Mouse (Mus musculus) heart, embryonic 11.5 days (tissue): Measurements from ENCODE around the gene Zmat3. TPM values are rescaled to one million over a fixed set of nuclear protein-coding genes. Genes with fewer than 3 reads are reported as not detected.

Experiments used
- ATAC-seq: fragments of 200-750 bp; cut with Nextera tagmentation; replicated peaks from 2 replicates; pipeline ENCODE4 v1.8.0; 2017; ENCODE audit warnings: moderate library complexity; ENCODE audit not compliant: insufficient number of reproducible peaks, low FRiP score, low TSS enrichment
- H3K27ac ChIP-seq: fragments of 300-500 bp; sonication (generic); 2 replicates; pipeline ENCODE4 v1.5.1; 2014; ENCODE audit warnings: mild to moderate bottlenecking, low read depth, low read length
- H3K27me3 ChIP-seq: fragments of 300-500 bp; sonication (generic); 2 replicates; pipeline ENCODE4 v1.6.1; 2014; ENCODE audit warnings: mild to moderate bottlenecking, low read length, mixed read lengths; ENCODE audit not compliant: control insufficient read depth, insufficient read depth
- H3K36me3 ChIP-seq: fragments of 300-500 bp; sonication (generic); 2 replicates; pipeline ENCODE4 v1.6.1; 2014; ENCODE audit warnings: mild to moderate bottlenecking, low read length, moderate library complexity, mixed read lengths; ENCODE audit not compliant: control insufficient read depth, insufficient read depth
- H3K4me1 ChIP-seq: fragments of 300-500 bp; sonication (generic); 2 replicates; pipeline ENCODE4 v1.6.1; 2014; ENCODE audit warnings: low read length; ENCODE audit not compliant: control insufficient read depth, insufficient read depth
- H3K4me2 ChIP-seq: fragments of 300-500 bp; sonication (generic); 2 replicates; pipeline ENCODE4 v1.6.1; 2014; ENCODE audit warnings: mild to moderate bottlenecking, moderate library complexity
- H3K4me3 ChIP-seq: fragments of 300-500 bp; sonication (generic); 2 replicates; pipeline ENCODE4 v1.5.1; 2014; ENCODE audit warnings: low read depth, low read length
- H3K9ac ChIP-seq: fragments of 300-500 bp; sonication (generic); 2 replicates; pipeline ENCODE4 v1.6.1; 2014; ENCODE audit warnings: mild to moderate bottlenecking, low read depth, low read length, moderate library complexity
- H3K9me3 ChIP-seq: fragments of 300-500 bp; sonication (generic); replicated peaks from 2 replicates; pipeline ENCODE4 v1.6.1; 2016; ENCODE audit warnings: low read length; ENCODE audit not compliant: control insufficient read depth
- WGBS: fragments of 180-500 bp; shearing (Covaris S2); extraction: QIAGEN DNeasy Blood & Tissue Kit; methylation state at CpG from one replicate; pipeline ENCODE4 v1.1.7; 2014; ENCODE audit not compliant: insufficient replicate concordance; 5-methylcytosine and 5-hydroxymethylcytosine counted together
- polyA plus RNA-seq: library from polyadenylated mRNA; unstranded; fragments of >200 nt; fragmentation: Nextera tagmentation; extraction: Ambion mirVana; gene quantifications from 2 replicates; pipeline ENCODE4 v1.2.1, GENCODE M21; 2014

Gene Zmat3
- polyA plus RNA-seq, 1 experiment from 2014 or later = 5.3 TPM

GRCm38 (mm10) chr3:32392841-32393240 is 27.0 kb upstream of the Zmat3 start:
- H3K36me3 ChIP-seq = no peaks in the 10 kb centered on the region
- no peaks in the 10 kb centered on the region for H3K27me3 ChIP-seq
- H3K4me2 ChIP-seq = no peak overlapping the region
- ATAC-seq = no peak
- no peak overlapping the region for H3K4me3 ChIP-seq
- no peaks in the 10 kb centered on the region for H3K4me1 ChIP-seq
- WGBS = 79% methylated on average over 4 of the region's 4 CpGs
- H3K27ac ChIP-seq = no peak overlapping the region
- no peak overlapping the region for H3K9ac ChIP-seq
- H3K9me3 ChIP-seq = no peaks in the 10 kb centered on the region

DNA sequence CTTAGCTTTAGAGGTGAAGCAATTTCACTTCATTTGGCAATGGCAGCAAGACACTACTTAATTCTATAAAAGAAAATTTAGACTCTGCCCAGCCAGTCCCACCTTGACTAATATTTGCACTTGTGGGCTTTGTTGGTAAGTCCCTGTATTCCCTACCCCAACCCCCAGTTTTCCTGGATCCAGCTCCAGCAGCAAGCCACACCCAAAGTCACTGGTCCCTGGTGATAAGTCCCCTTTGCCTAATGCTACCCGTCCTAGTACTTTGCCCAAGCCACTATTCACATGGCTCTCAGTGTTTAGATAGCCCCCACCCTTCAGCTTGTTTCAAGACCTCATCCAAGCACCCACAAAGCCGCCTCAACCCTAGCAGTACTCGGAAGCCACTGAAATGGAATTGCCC is 15.7 kb upstream of the Zmat3 start:
- no peak overlapping the region for H3K4me3 ChIP-seq
- no peak overlapping the region for H3K4me2 ChIP-seq
- no peaks in the 10 kb centered on the region for H3K36me3 ChIP-seq
- ATAC-seq = no peak
- H3K9ac ChIP-seq = no peak overlapping the region
- WGBS = 49% methylated on average over 3 of the region's 3 CpGs
- H3K9me3 ChIP-seq = no peaks in the 10 kb centered on the region
- no peaks in the 10 kb centered on the region for H3K27me3 ChIP-seq
- no peak overlapping the region for H3K27ac ChIP-seq
- H3K4me1 ChIP-seq = no peaks in the 10 kb centered on the region

GRCm38 (mm10) chr3:32379891-32380290 is 14.1 kb upstream of the Zmat3 start:
- WGBS = 32% methylated on average over 2 of the region's 2 CpGs
- Histone ChIP-seq H3K4me2 (no peak overlapping the region), H3K27ac (no peak overlapping the region), H3K4me3 (no peak overlapping the region), H3K4me1 (no peaks in the 10 kb centered on the region), H3K9me3 (no peaks in the 10 kb centered on the region), H3K9ac (no peak overlapping the region), H3K36me3 (no peaks in the 10 kb centered on the region), H3K27me3 (no peaks in the 10 kb centered on the region)
- no peak for ATAC-seq

DNA sequence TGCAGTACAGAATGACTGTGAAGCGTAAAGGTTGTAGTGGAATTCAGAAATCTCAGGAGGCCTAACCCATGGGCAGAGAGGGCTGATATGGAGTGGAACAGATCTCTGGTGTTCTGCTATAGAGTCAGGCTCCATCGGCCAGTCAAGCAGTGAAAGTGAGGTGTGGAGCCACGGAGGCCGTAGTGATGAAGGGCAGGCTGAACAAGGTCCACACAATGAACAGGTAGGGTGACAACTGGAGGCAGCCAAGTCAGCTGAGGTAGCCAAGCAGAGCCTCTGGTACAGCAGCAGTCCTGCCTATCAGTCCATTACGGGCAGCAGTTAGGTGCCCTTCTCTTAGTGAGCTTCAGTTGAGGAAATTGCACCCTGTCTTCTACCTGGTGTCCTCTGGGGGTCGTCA is 7.4 kb upstream of the Zmat3 start:
- no peak for ATAC-seq
- Histone ChIP-seq H3K4me1 (no peaks in the 10 kb centered on the region), H3K9me3 (no peaks in the 10 kb centered on the region), H3K4me2 (no peak overlapping the region), H3K36me3 (no peaks in the 10 kb centered on the region), H3K4me3 (no peak overlapping the region), H3K27ac (no peak overlapping the region), H3K27me3 (no peaks in the 10 kb centered on the region), H3K9ac (no peak overlapping the region)
- WGBS = 77% methylated on average over 6 of the region's 6 CpGs

DNA sequence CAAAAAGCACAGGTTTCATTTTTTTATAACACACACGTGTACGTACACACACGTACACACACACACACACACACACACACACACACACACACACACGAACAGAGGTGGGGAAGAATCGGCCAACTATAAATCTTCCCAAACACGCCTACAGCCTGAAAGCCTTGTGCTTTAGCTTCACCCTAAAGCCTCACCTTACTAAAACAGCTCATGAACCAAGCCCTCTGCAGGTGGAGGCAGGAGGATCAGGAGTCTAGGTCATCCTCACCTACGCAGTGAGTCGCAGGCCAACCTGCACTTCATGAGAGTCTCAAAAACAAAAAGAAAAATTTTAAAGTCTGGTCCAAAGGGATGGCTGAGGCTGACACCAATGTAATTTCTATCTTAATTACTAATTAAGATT is 6.7 kb upstream of the Zmat3 start:
- H3K36me3 ChIP-seq = no peaks in the 10 kb centered on the region
- no peak for ATAC-seq
- no peak overlapping the region for H3K27ac ChIP-seq
- H3K4me2 ChIP-seq = no peak overlapping the region
- 89% methylated on average over 8 of the region's 8 CpGs for WGBS
- no peaks in the 10 kb centered on the region for H3K9me3 ChIP-seq
- no peak overlapping the region for H3K9ac ChIP-seq
- H3K27me3 ChIP-seq = no peaks in the 10 kb centered on the region
- H3K4me1 ChIP-seq = no peaks in the 10 kb centered on the region
- H3K4me3 ChIP-seq = no peak overlapping the region

DNA sequence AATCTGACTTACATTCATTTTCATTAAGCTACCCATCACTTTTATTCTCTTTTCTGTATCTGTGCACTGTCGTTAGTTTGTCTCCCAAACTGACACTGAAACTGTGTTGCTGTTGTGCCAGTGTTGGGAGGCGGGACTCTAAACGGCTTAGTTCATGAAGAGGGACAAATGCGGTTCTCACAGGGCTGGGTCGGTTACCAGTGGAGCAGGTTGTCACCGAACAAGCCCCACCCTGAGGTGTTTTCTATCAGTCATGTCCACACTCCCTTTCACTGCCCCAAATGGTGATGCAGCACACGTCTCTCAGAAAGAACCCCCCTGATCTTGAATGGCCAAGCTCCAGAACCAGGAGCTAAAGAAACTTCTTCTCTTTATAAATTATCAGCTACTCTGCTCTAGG is 6.1 kb upstream of the Zmat3 start:
- no peaks in the 10 kb centered on the region for H3K4me1 ChIP-seq
- no peak overlapping the region for H3K4me3 ChIP-seq
- no peak overlapping the region for H3K9ac ChIP-seq
- ATAC-seq = no peak
- no peak overlapping the region for H3K27ac ChIP-seq
- H3K27me3 ChIP-seq = no peaks in the 10 kb centered on the region
- 68% methylated on average over 7 of the region's 7 CpGs for WGBS
- H3K9me3 ChIP-seq = no peaks in the 10 kb centered on the region
- H3K4me2 ChIP-seq = no peak overlapping the region
- H3K36me3 ChIP-seq = no peaks in the 10 kb centered on the region

GRCm38 (mm10) chr3:32367516-32367915 is 1.7 kb upstream of the Zmat3 start:
- Histone ChIP-seq H3K4me1 (peaks cover 4% of the 10 kb centered on the region; the same call in 1 of the 2 replicates), H3K36me3 (no peaks in the 10 kb centered on the region), H3K9me3 (no peaks in the 10 kb centered on the region), H3K27me3 (no peaks in the 10 kb centered on the region; the same call in 1 of the 2 replicates), H3K9ac (no peak overlapping the region), H3K27ac (no peak overlapping the region), H3K4me3 (no peak overlapping the region), H3K4me2 (no peak overlapping the region)
- 82% methylated on average over 1 of the region's 1 CpGs for WGBS
- no peak for ATAC-seq

GRCm38 (mm10) chr3:32366246-32366734 is 476 bp upstream of the Zmat3 start:
- Histone ChIP-seq H3K27me3 (no peaks in the 10 kb centered on the region; the same call in 1 of the 2 replicates), H3K9ac (no peak overlapping the region), H3K4me2 (peak overlapping the region; percentile 92), H3K27ac (no peak overlapping the region), H3K4me3 (peak overlapping the region; percentile 90), H3K9me3 (no peaks in the 10 kb centered on the region), H3K36me3 (no peaks in the 10 kb centered on the region), H3K4me1 (peaks cover 5% of the 10 kb centered on the region)
- ATAC-seq = no peak
- WGBS = 54% methylated on average over 17 of the region's 17 CpGs

DNA sequence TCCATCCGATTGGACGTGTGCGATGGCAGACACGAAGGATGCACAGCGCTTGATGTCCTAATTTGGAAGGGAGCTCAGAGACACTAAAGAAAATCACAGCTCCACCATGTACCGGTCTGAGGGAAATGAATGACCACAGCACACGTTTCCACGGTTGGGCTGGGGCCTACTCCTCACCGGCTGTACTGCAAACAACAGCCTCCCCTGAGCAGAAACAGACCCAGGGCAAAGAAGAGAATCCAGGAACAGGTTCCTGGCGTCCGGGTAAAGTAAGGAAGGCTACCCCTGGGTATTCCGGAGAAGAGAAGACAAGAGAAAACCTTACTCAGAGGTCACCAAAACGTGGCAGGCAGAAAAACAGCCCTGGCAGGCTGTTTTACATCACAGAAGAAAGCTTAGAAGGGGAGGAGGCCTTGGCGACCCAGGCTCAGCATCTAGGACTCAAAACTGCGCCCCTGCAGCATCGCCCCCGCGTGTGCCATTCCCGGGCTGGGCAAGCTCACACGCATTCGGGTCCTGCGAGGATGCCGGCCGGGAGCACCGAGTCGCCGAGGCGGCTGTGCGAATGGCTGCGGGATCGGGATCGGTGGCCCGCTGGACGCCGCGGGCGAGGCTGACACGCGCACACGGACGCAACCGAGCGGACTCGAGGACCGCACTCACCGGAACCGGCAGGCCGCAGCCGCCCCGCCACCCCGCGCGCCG is 821 bp downstream of the Zmat3 start:
- peak overlapping the region; percentile 64 for H3K27ac ChIP-seq
- ATAC-seq = peak; percentile 61
- H3K9me3 ChIP-seq = no peaks in the 10 kb centered on the region
- WGBS = 1% methylated on average over 53 of the region's 54 CpGs
- H3K27me3 ChIP-seq = no peaks in the 10 kb centered on the region; the same call in 1 of the 2 replicates
- no peaks in the 10 kb centered on the region for H3K36me3 ChIP-seq
- H3K4me3 ChIP-seq = peak overlapping the region; percentile 90
- H3K4me1 ChIP-seq = peaks cover 10% of the 10 kb centered on the region
- H3K4me2 ChIP-seq = peak overlapping the region; percentile 92
- peak overlapping the region; percentile 85 for H3K9ac ChIP-seq
